Mouse (Mus musculus): ENCODE measurements around the gene Rbm20. TPM values are rescaled to one million over a fixed set of nuclear protein-coding genes. Genes with fewer than 3 reads are reported as not detected.

Rbm20 gene
- polyA plus RNA-seq, 1 experiment from 2014 or later: 3.6 TPM

GRCm38 (mm10) chr19:53793994-53794890 lies 117.1 kb downstream of the Rbm20 start:
- WGBS: 56% methylated on average over 23 of the region's 23 CpGs
- H3K4me2 ChIP-seq (replicated peaks; ENCODE audit: low read depth, low read length): peak overlapping the region; percentile 5; the same call in 1 of the 2 replicates
- no peak overlapping the region for H3K27ac ChIP-seq (ENCODE audit: low read depth, low read length)
- H3K9ac ChIP-seq (ENCODE audit: low read depth, low read length): no peak overlapping the region
- H3K4me3 ChIP-seq (ENCODE audit: low read length): no peak overlapping the region
- H3K9me3 ChIP-seq (ENCODE audit: control insufficient read depth, low read length): no peaks in the 10 kb centered on the region
- no peaks in the 10 kb centered on the region for H3K27me3 ChIP-seq (ENCODE audit: control insufficient read depth, insufficient read depth, low read length)
- no peaks in the 10 kb centered on the region for H3K36me3 ChIP-seq (ENCODE audit: control insufficient read depth, insufficient read depth, low read length)
- peaks cover 21% of the 10 kb centered on the region for H3K4me1 ChIP-seq (ENCODE audit: control insufficient read depth, insufficient read depth, low read length)
- ATAC-seq (ENCODE audit: low FRiP score, low TSS enrichment): no peak

GRCm38 (mm10) chr19:53794996-53795395 lies 117.9 kb downstream of the Rbm20 start:
- Histone ChIP-seq H3K36me3 (ENCODE audit: control insufficient read depth, insufficient read depth, low read length) (no peaks in the 10 kb centered on the region), H3K4me3 (ENCODE audit: low read length) (no peak overlapping the region), H3K4me1 (ENCODE audit: control insufficient read depth, insufficient read depth, low read length) (peaks cover 21% of the 10 kb centered on the region), H3K27me3 (ENCODE audit: control insufficient read depth, insufficient read depth, low read length) (no peaks in the 10 kb centered on the region), H3K27ac (ENCODE audit: low read depth, low read length) (no peak overlapping the region), H3K9ac (ENCODE audit: low read depth, low read length) (no peak overlapping the region), H3K4me2 (replicated peaks; ENCODE audit: low read depth, low read length) (no peak overlapping the region), H3K9me3 (ENCODE audit: control insufficient read depth, low read length) (no peaks in the 10 kb centered on the region)
- 61% methylated on average over 4 of the region's 4 CpGs for WGBS
- no peak for ATAC-seq (ENCODE audit: low FRiP score, low TSS enrichment)

- Histone ChIP-seq H3K36me3 (ENCODE audit: control insufficient read depth, insufficient read depth, low read length) (no peaks in the 10 kb centered on the region), H3K4me1 (ENCODE audit: control insufficient read depth, insufficient read depth, low read length) (peaks cover 21% of the 10 kb centered on the region), H3K9me3 (ENCODE audit: control insufficient read depth, low read length) (no peaks in the 10 kb centered on the region), H3K27me3 (ENCODE audit: control insufficient read depth, insufficient read depth, low read length) (no peaks in the 10 kb centered on the region), H3K4me2 (replicated peaks; ENCODE audit: low read depth, low read length) (no peak overlapping the region), H3K27ac (ENCODE audit: low read depth, low read length) (no peak overlapping the region), H3K4me3 (ENCODE audit: low read length) (no peak overlapping the region), H3K9ac (ENCODE audit: low read depth, low read length) (no peak overlapping the region)
- ATAC-seq (ENCODE audit: low FRiP score, low TSS enrichment): no peak
- WGBS: 48% methylated on average over 5 of the region's 5 CpGs
Measured at GRCm38 (mm10) chr19:53796020-53796419, 118.9 kb downstream of the Rbm20 start.

GRCm38 (mm10) chr19:53797770-53798169 lies 120.7 kb downstream of the Rbm20 start:
- Histone ChIP-seq H3K27me3 (ENCODE audit: control insufficient read depth, insufficient read depth, low read length) (no peaks in the 10 kb centered on the region), H3K27ac (ENCODE audit: low read depth, low read length) (no peak overlapping the region), H3K9ac (ENCODE audit: low read depth, low read length) (no peak overlapping the region), H3K9me3 (ENCODE audit: control insufficient read depth, low read length) (no peaks in the 10 kb centered on the region), H3K36me3 (ENCODE audit: control insufficient read depth, insufficient read depth, low read length) (no peaks in the 10 kb centered on the region), H3K4me1 (ENCODE audit: control insufficient read depth, insufficient read depth, low read length) (peaks cover 25% of the 10 kb centered on the region), H3K4me2 (replicated peaks; ENCODE audit: low read depth, low read length) (no peak overlapping the region), H3K4me3 (ENCODE audit: low read length) (no peak overlapping the region)
- 66% methylated on average over 10 of the region's 10 CpGs for WGBS
- no peak for ATAC-seq (ENCODE audit: low FRiP score, low TSS enrichment)

GRCm38 (mm10) chr19:53799885-53800284 lies 122.8 kb downstream of the Rbm20 start:
- 73% methylated on average over 11 of the region's 11 CpGs for WGBS

GRCm38 (mm10) chr19:53800365-53800999 lies 123.4 kb downstream of the Rbm20 start:
- Histone ChIP-seq H3K36me3 (ENCODE audit: control insufficient read depth, insufficient read depth, low read length) (no peaks in the 10 kb centered on the region), H3K27me3 (ENCODE audit: control insufficient read depth, insufficient read depth, low read length) (no peaks in the 10 kb centered on the region), H3K9me3 (ENCODE audit: control insufficient read depth, low read length) (no peaks in the 10 kb centered on the region), H3K9ac (ENCODE audit: low read depth, low read length) (no peak overlapping the region), H3K4me3 (ENCODE audit: low read length) (no peak overlapping the region), H3K4me2 (replicated peaks; ENCODE audit: low read depth, low read length) (no peak overlapping the region), H3K4me1 (ENCODE audit: control insufficient read depth, insufficient read depth, low read length) (peaks cover 12% of the 10 kb centered on the region), H3K27ac (ENCODE audit: low read depth, low read length) (no peak overlapping the region)
- no peak for ATAC-seq (ENCODE audit: low FRiP score, low TSS enrichment)
- WGBS: 77% methylated on average over 15 of the region's 15 CpGs

More at GRCm38 (mm10) chr19:53799885-53800284, 122.8 kb downstream of the Rbm20 start:
- Histone ChIP-seq H3K4me1 (ENCODE audit: control insufficient read depth, insufficient read depth, low read length) (peaks cover 16% of the 10 kb centered on the region), H3K4me3 (ENCODE audit: low read length) (no peak overlapping the region), H3K4me2 (replicated peaks; ENCODE audit: low read depth, low read length) (no peak overlapping the region), H3K36me3 (ENCODE audit: control insufficient read depth, insufficient read depth, low read length) (no peaks in the 10 kb centered on the region), H3K27me3 (ENCODE audit: control insufficient read depth, insufficient read depth, low read length) (no peaks in the 10 kb centered on the region), H3K27ac (ENCODE audit: low read depth, low read length) (no peak overlapping the region), H3K9me3 (ENCODE audit: control insufficient read depth, low read length) (no peaks in the 10 kb centered on the region), H3K9ac (ENCODE audit: low read depth, low read length) (no peak overlapping the region)
- no peak for ATAC-seq (ENCODE audit: low FRiP score, low TSS enrichment)

GRCm38 (mm10) chr19:53801380-53801779 lies 124.3 kb downstream of the Rbm20 start:
- H3K27ac ChIP-seq (ENCODE audit: low read depth, low read length): no peak overlapping the region
- 74% methylated on average over 5 of the region's 5 CpGs for WGBS
- no peak overlapping the region for H3K4me2 ChIP-seq (replicated peaks; ENCODE audit: low read depth, low read length)
- H3K9ac ChIP-seq (ENCODE audit: low read depth, low read length): no peak overlapping the region
- no peak overlapping the region for H3K4me3 ChIP-seq (ENCODE audit: low read length)
- H3K36me3 ChIP-seq (ENCODE audit: control insufficient read depth, insufficient read depth, low read length): no peaks in the 10 kb centered on the region
- H3K9me3 ChIP-seq (ENCODE audit: control insufficient read depth, low read length): no peaks in the 10 kb centered on the region
- ATAC-seq (ENCODE audit: low FRiP score, low TSS enrichment): no peak
- H3K27me3 ChIP-seq (ENCODE audit: control insufficient read depth, insufficient read depth, low read length): no peaks in the 10 kb centered on the region
- H3K4me1 ChIP-seq (ENCODE audit: control insufficient read depth, insufficient read depth, low read length): peaks cover 12% of the 10 kb centered on the region

GRCm38 (mm10) chr19:53801789-53802683 lies 124.9 kb downstream of the Rbm20 start:
- Histone ChIP-seq H3K9me3 (ENCODE audit: control insufficient read depth, low read length) (no peaks in the 10 kb centered on the region), H3K4me3 (ENCODE audit: low read length) (no peak overlapping the region), H3K4me1 (ENCODE audit: control insufficient read depth, insufficient read depth, low read length) (peaks cover 13% of the 10 kb centered on the region), H3K4me2 (replicated peaks; ENCODE audit: low read depth, low read length) (no peak overlapping the region), H3K27ac (ENCODE audit: low read depth, low read length) (no peak overlapping the region), H3K9ac (ENCODE audit: low read depth, low read length) (no peak overlapping the region), H3K36me3 (ENCODE audit: control insufficient read depth, insufficient read depth, low read length) (no peaks in the 10 kb centered on the region), H3K27me3 (ENCODE audit: control insufficient read depth, insufficient read depth, low read length) (no peaks in the 10 kb centered on the region)
- WGBS: 86% methylated on average over 11 of the region's 11 CpGs
- no peak for ATAC-seq (ENCODE audit: low FRiP score, low TSS enrichment)

Data from kidney, embryonic 14.5 days (tissue).